Mouse (Mus musculus): ENCODE measurements around the gene Mmgt2.

Mmgt2 gene

DNA sequence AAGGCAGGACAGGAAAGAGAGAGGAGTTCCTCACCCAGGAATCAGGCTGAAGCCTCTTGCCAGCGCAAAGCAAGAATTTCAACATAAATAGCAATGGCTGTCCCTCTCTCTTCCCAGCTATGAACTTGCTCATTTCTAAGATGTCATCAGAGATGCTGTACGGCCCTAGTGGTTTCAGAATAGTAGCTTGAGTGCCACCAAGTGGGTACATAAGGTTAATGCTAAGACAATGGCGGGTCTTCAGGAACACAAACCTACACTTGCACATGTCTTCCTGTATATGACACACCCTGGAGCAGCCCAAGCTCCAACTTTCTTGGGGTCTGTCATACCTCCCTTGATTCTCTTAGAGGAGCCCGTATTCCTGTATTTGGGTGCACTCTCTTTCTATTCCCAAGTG is 51.3 kb downstream of the Mmgt2 start:
- DNase-seq (ENCODE audit: inconsistent age in 2 of 2, low spot score in 1 of 2), result no peak

- DNase-seq (ENCODE audit: inconsistent age in 2 of 2, low spot score in 1 of 2), result no peak
These were observed 52.8 kb downstream of the Mmgt2 start for GRCm38 (mm10) chr11:62701218-62701617.

GRCm38 (mm10) chr11:62706141-62706540 is 57.7 kb downstream of the Mmgt2 start:
- no peak for DNase-seq (ENCODE audit: inconsistent age in 2 of 2, low spot score in 1 of 2)

DNA sequence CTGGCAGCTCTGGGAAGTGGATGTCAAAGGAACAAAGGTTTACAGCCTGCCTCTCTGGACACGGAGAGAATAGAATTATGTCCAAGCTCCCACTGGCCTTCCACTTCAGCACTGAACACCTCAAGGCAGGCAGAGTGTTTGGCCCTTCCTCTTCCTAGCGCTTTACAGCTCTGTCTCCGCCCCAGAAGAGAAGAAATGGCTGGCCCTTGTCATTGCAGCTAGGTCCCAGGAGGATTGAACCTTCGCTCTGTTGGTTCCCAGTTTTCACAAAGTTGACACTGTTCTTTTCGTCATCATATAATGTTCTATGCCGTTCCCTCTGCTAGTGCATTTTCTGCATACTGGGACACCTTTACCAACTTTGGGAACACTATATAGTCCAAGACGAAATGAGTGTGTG is 59.8 kb downstream of the Mmgt2 start:
- DNase-seq (ENCODE audit: inconsistent age in 2 of 2, low spot score in 1 of 2), result no peak

- peak; percentile 33 to 53 for DNase-seq (ENCODE audit: inconsistent age in 2 of 2, low spot score in 1 of 2)
These were observed 62.2 kb downstream of the Mmgt2 start for GRCm38 (mm10) chr11:62710657-62711056.

Measured in adrenal gland, adult (tissue).